Mouse (Mus musculus) hindbrain, embryonic 13.5 days (tissue): ENCODE measurements around the gene Btbd11. TPM values are rescaled to one million over a fixed set of nuclear protein-coding genes. Genes with fewer than 3 reads are reported as not detected.
"Not testable (repeated sequence)": the region's sequence is repeated elsewhere in the genome, so short reads cannot be mapped to it uniquely, and the experiment has no call there.

ENCODE experiments used
- ATAC-seq: fragments of 200-750 bp; cut with Nextera tagmentation; 2 replicates; pipeline ENCODE4 v1.8.0; 2017; ENCODE audit warnings: moderate TSS enrichment; ENCODE audit not compliant: low FRiP score
- H3K27ac ChIP-seq: fragments of 300-500 bp; sonication (generic); 2 replicates; pipeline ENCODE4 v1.5.1; 2015; ENCODE audit warnings: inconsistent platforms, mild to moderate bottlenecking, moderate library complexity
- H3K27me3 ChIP-seq: fragments of 300-500 bp; sonication (generic); 2 replicates; pipeline ENCODE4 v1.6.1; 2015; ENCODE audit warnings: mild to moderate bottlenecking, inconsistent platforms
- H3K36me3 ChIP-seq: fragments of 300-500 bp; sonication (generic); 2 replicates; pipeline ENCODE4 v1.6.1; 2015; ENCODE audit warnings: mild to moderate bottlenecking, inconsistent platforms
- H3K4me1 ChIP-seq: fragments of 300-500 bp; sonication (generic); replicated peaks from 2 replicates; pipeline ENCODE4 v1.6.1; 2015; ENCODE audit warnings: inconsistent platforms
- H3K4me2 ChIP-seq: fragments of 300-500 bp; sonication (generic); 2 replicates; pipeline ENCODE4 v1.6.1; 2015; ENCODE audit warnings: inconsistent platforms, mild to moderate bottlenecking, moderate library complexity
- H3K4me3 ChIP-seq: fragments of 300-500 bp; sonication (generic); 2 replicates; pipeline ENCODE4 v1.5.1; 2015; ENCODE audit warnings: mild to moderate bottlenecking, inconsistent platforms
- H3K9ac ChIP-seq: fragments of 300-500 bp; sonication (generic); 2 replicates; pipeline ENCODE4 v1.6.1; 2015; ENCODE audit warnings: mild to moderate bottlenecking, inconsistent platforms
- H3K9me3 ChIP-seq: fragments of 300-500 bp; sonication (generic); 2 replicates; pipeline ENCODE4 v1.6.1; 2016; ENCODE audit warnings: inconsistent platforms
- WGBS: fragments of 180-500 bp; shearing (Covaris S2); methylation state at CpG from one replicate; pipeline ENCODE4 v1.1.7; 2015; 5-methylcytosine and 5-hydroxymethylcytosine counted together
- polyA plus RNA-seq: library from polyadenylated mRNA; unstranded; fragments of >200 nt; fragmentation: Nextera tagmentation; extraction: Ambion mirVana; gene quantifications from 2 replicates; pipeline ENCODE4 v1.2.1, GENCODE M21; 2015

Gene Btbd11
- polyA plus RNA-seq, 1 experiment from 2014 or later = 14.5 TPM

GRCm38 (mm10) chr10:85657886-85658285 is 271.3 kb downstream of the Btbd11 start:
- no peak overlapping the region for H3K9ac ChIP-seq
- peaks cover 9% of the 10 kb centered on the region; the same call in 1 of the 2 replicates for H3K4me1 ChIP-seq
- no peak overlapping the region for H3K4me2 ChIP-seq

GRCm38 (mm10) chr10:85673512-85673921 is 286.9 kb downstream of the Btbd11 start:
- H3K27me3 ChIP-seq = no peaks in the 10 kb centered on the region
- H3K9me3 ChIP-seq = peaks cover 7% of the 10 kb centered on the region
- H3K27ac ChIP-seq = no peak overlapping the region
- no peaks in the 10 kb centered on the region for H3K4me1 ChIP-seq
- no peak overlapping the region for H3K4me2 ChIP-seq
- H3K9ac ChIP-seq = no peak overlapping the region
- no peaks in the 10 kb centered on the region for H3K36me3 ChIP-seq
- WGBS = 89% methylated on average over 8 of the region's 8 CpGs
- ATAC-seq = no peak
- no peak overlapping the region for H3K4me3 ChIP-seq

More at GRCm38 (mm10) chr10:85657886-85658285, 271.3 kb downstream of the Btbd11 start:
- 93% methylated on average over 10 of the region's 10 CpGs for WGBS
- H3K27ac ChIP-seq = no peak overlapping the region
- H3K9me3 ChIP-seq = no peaks in the 10 kb centered on the region
- H3K27me3 ChIP-seq = no peaks in the 10 kb centered on the region
- peaks cover 18% of the 10 kb centered on the region for H3K36me3 ChIP-seq
- ATAC-seq = no peak
- H3K4me3 ChIP-seq = no peak overlapping the region

GRCm38 (mm10) chr10:85678635-85679034 is 292.0 kb downstream of the Btbd11 start:
- no peak overlapping the region for H3K4me2 ChIP-seq
- no peaks in the 10 kb centered on the region for H3K27me3 ChIP-seq
- H3K27ac ChIP-seq = no peak overlapping the region
- 30% methylated on average over 4 of the region's 4 CpGs for WGBS
- H3K36me3 ChIP-seq = no peaks in the 10 kb centered on the region
- no peak for ATAC-seq
- no peaks in the 10 kb centered on the region for H3K9me3 ChIP-seq
- H3K4me3 ChIP-seq = no peak overlapping the region
- H3K9ac ChIP-seq = no peak overlapping the region
- H3K4me1 ChIP-seq = no peaks in the 10 kb centered on the region

- Histone ChIP-seq H3K36me3 (no peaks in the 10 kb centered on the region), H3K27me3 (no peaks in the 10 kb centered on the region), H3K27ac (no peak overlapping the region), H3K9ac (no peak overlapping the region), H3K4me3 (no peak overlapping the region), H3K4me2 (no peak overlapping the region), H3K9me3 (no peaks in the 10 kb centered on the region), H3K4me1 (no peaks in the 10 kb centered on the region)
- WGBS = 93% methylated on average over 9 of the region's 9 CpGs
- no peak for ATAC-seq
Measured at GRCm38 (mm10) chr10:85682446-85682845, 295.8 kb downstream of the Btbd11 start.

GRCm38 (mm10) chr10:85694429-85694828 is 307.8 kb downstream of the Btbd11 start:
- H3K9me3 ChIP-seq, H3K4me2 ChIP-seq, H3K36me3 ChIP-seq, H3K4me3 ChIP-seq, H3K4me1 ChIP-seq, ATAC-seq, H3K9ac ChIP-seq, H3K27me3 ChIP-seq, H3K27ac ChIP-seq: not testable (repeated sequence)
- 92% methylated on average over 2 of the region's 2 CpGs for WGBS

GRCm38 (mm10) chr10:85699721-85700120 is 313.1 kb downstream of the Btbd11 start:
- H3K4me1 ChIP-seq = no peaks in the 10 kb centered on the region
- no peak overlapping the region for H3K9ac ChIP-seq
- no peaks in the 10 kb centered on the region for H3K27me3 ChIP-seq
- ATAC-seq = no peak
- no peaks in the 10 kb centered on the region for H3K36me3 ChIP-seq
- H3K9me3 ChIP-seq = no peaks in the 10 kb centered on the region
- H3K27ac ChIP-seq = no peak overlapping the region
- no peak overlapping the region for H3K4me2 ChIP-seq
- no peak overlapping the region for H3K4me3 ChIP-seq

GRCm38 (mm10) chr10:85709790-85710189 is 323.2 kb downstream of the Btbd11 start:
- H3K4me3 ChIP-seq, H3K27ac ChIP-seq, H3K4me2 ChIP-seq, H3K4me1 ChIP-seq, H3K9me3 ChIP-seq, ATAC-seq, H3K9ac ChIP-seq, H3K27me3 ChIP-seq, H3K36me3 ChIP-seq: not testable (repeated sequence)
- 93% methylated on average over 4 of the region's 4 CpGs for WGBS

Other genes starting within 250 kb of the Btbd11 start
- gene Cry1, start 201.8 kb upstream of the Btbd11 start, polyA plus RNA-seq = 32.0 and 33.8 TPM in 2 replicates